In the genomic region with DNA sequence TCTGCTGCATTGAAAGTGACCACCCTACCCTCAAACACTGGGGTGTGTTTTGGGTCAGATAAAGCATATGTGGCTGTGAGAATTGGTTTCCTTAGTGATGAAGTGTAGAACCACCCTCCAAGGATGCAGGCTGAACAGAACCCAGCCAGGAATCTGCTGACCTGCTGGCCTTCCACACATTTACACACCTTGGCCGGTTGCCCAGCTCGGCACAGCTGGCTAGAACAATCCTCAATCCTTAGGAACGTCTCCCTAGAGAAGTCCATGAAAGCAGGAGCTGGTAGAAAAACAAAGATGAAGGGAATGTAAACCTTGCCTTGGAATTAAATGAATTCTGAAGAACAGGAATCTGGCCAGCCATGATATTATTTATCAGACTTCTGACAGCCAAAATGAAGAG, we compare ENCODE assay signal across 11 mouse cellular contexts.
DNase-seq lines count a peak whose midpoint lies in the region; ATAC-seq and TF ChIP-seq lines count a peak whose summit lies in the region.
"Had no signal": no experiment of that assay in that cellular context is flagged by ENCODE, and none has a peak within 500 bp of the region (broad histone marks: within the 10 kb centered on the region; RNA-seq: fewer than 3 reads in every experiment).

No protein-coding gene starts in this region.

- no peak overlapping the region for H3K9ac ChIP-seq in heart, adult 2 months (ENCODE audit: low read depth, low read length)
- no peak overlapping the region for H3K9ac ChIP-seq in neural tube, embryonic 11.5 days (ENCODE audit: low read length)
- no peak overlapping the region for H3K9ac ChIP-seq in neural tube, embryonic 15.5 days (replicated peaks)
- no peak overlapping the region for H3K9ac ChIP-seq in heart, embryonic 15.5 days
- H3K9ac ChIP-seq: forebrain, embryonic 12.5 days; stomach, embryonic 15.5 days had no signal

- no peak overlapping the region for H3K27ac ChIP-seq in heart, adult 2 months
- H3K27ac ChIP-seq in neural tube, embryonic 11.5 days (ENCODE audit: low read depth, low read length): no peak overlapping the region
- H3K27ac ChIP-seq in neural tube, embryonic 15.5 days (replicated peaks): no peak overlapping the region
- H3K27ac ChIP-seq in heart, embryonic 15.5 days: no peak overlapping the region
- H3K27ac ChIP-seq: forebrain, embryonic 12.5 days; stomach, embryonic 15.5 days had no signal

- TF ChIP-seq EP300 in heart, adult 2 months (IDR thresholded peaks at IDR 0.05; ENCODE audit: insufficient read depth, low read depth, low read length): no peak

- DNase-seq in heart, adult 2 months: peak; percentile 27 to 31
- no peak for DNase-seq in heart, adult 11 months
- DNase-seq in neural tube, embryonic 11.5 days (ENCODE audit: low spot score): peak; percentile 44
- DNase-seq in ovary, postnatal 36 days (ENCODE audit: low spot score): peak; percentile 66
- DNase-seq in B cell, adult 2 months: no peak
- DNase-seq in thymus, postnatal 14 days: no peak
- DNase-seq: layer of hippocampus, postnatal 36 days had no signal

- no peak overlapping the region for H3K4me2 ChIP-seq in neural tube, embryonic 11.5 days (ENCODE audit: low read depth)
- H3K4me2 ChIP-seq in neural tube, embryonic 15.5 days: no peak overlapping the region
- no peak overlapping the region for H3K4me2 ChIP-seq in heart, embryonic 15.5 days
- H3K4me2 ChIP-seq: forebrain, embryonic 12.5 days; stomach, embryonic 15.5 days had no signal

- no peak for ATAC-seq in neural tube, embryonic 11.5 days (ENCODE audit: insufficient read depth, low FRiP score, low TSS enrichment)
- ATAC-seq in neural tube, embryonic 15.5 days (ENCODE audit: low FRiP score): no peak
- 0 out of 2 replicates have a peak, but pooled peaks have one; percentile 43 for ATAC-seq in heart, embryonic 15.5 days (replicated peaks; ENCODE audit: insufficient number of reproducible peaks, insufficient read depth, low FRiP score, low read depth)

- intact Hi-C loops in heart, adult 2 months (cut with DNase I): no loop called here

- TF ChIP-seq CTCF in heart, adult 2 months (IDR thresholded peaks at IDR 0.05): no peak

- no peak overlapping the region for H3K4me3 ChIP-seq in heart, adult 2 months
- no peak overlapping the region for H3K4me3 ChIP-seq in neural tube, embryonic 11.5 days (ENCODE audit: low read depth, low read length)
- H3K4me3 ChIP-seq in neural tube, embryonic 15.5 days (replicated peaks): no peak overlapping the region
- no peak overlapping the region for H3K4me3 ChIP-seq in heart, embryonic 15.5 days
- H3K4me3 ChIP-seq: forebrain, embryonic 12.5 days; stomach, embryonic 15.5 days had no signal

- no peaks in the 10 kb centered on the region for H3K27me3 ChIP-seq in heart, adult 2 months (ENCODE audit: control insufficient read depth, insufficient read depth, low read length)
- no peaks in the 10 kb centered on the region for H3K27me3 ChIP-seq in neural tube, embryonic 11.5 days (ENCODE audit: control insufficient read depth, insufficient read depth, low read length)
- H3K27me3 ChIP-seq in neural tube, embryonic 15.5 days (replicated peaks): no peaks in the 10 kb centered on the region
- H3K27me3 ChIP-seq in heart, embryonic 15.5 days: no peaks in the 10 kb centered on the region
- H3K27me3 ChIP-seq: forebrain, embryonic 12.5 days; stomach, embryonic 15.5 days had no signal

- H3K4me1 ChIP-seq in heart, adult 2 months (ENCODE audit: control insufficient read depth, insufficient read depth, low read length): no peaks in the 10 kb centered on the region
- no peaks in the 10 kb centered on the region for H3K4me1 ChIP-seq in neural tube, embryonic 11.5 days (ENCODE audit: control insufficient read depth, insufficient read depth, low read length)
- peaks cover 6% of the 10 kb centered on the region; the same call in 1 of the 2 replicates for H3K4me1 ChIP-seq in neural tube, embryonic 15.5 days
- H3K4me1 ChIP-seq in heart, embryonic 15.5 days (replicated peaks): peaks cover 6% of the 10 kb centered on the region
- H3K4me1 ChIP-seq: forebrain, embryonic 12.5 days; stomach, embryonic 15.5 days had no signal

- no peaks in the 10 kb centered on the region for H3K36me3 ChIP-seq in heart, adult 2 months (ENCODE audit: control insufficient read depth, insufficient read depth, low read length)
- no peaks in the 10 kb centered on the region for H3K36me3 ChIP-seq in neural tube, embryonic 11.5 days (ENCODE audit: control insufficient read depth, insufficient read depth, low read length)
- no peaks in the 10 kb centered on the region for H3K36me3 ChIP-seq in neural tube, embryonic 15.5 days
- no peaks in the 10 kb centered on the region for H3K36me3 ChIP-seq in heart, embryonic 15.5 days
- H3K36me3 ChIP-seq: forebrain, embryonic 12.5 days; stomach, embryonic 15.5 days had no signal

- 8% methylated on average over 3 of the region's 3 CpGs for WGBS in heart, adult 2 months
- 42% methylated on average over 3 of the region's 3 CpGs for WGBS in neural tube, embryonic 11.5 days
- 33% methylated on average over 3 of the region's 3 CpGs for WGBS in neural tube, embryonic 15.5 days
- 15% methylated on average over 3 of the region's 3 CpGs for WGBS in heart, embryonic 15.5 days

- TF ChIP-seq POLR2A in heart, adult 2 months (IDR thresholded peaks at IDR 0.05; ENCODE audit: insufficient read depth, low read depth, low read length): no peak

- no peaks in the 10 kb centered on the region for H3K9me3 ChIP-seq in neural tube, embryonic 11.5 days (ENCODE audit: control insufficient read depth, low read length)
- H3K9me3 ChIP-seq in neural tube, embryonic 15.5 days (replicated peaks): no peaks in the 10 kb centered on the region
- H3K9me3 ChIP-seq in heart, embryonic 15.5 days (replicated peaks): no peaks in the 10 kb centered on the region
- H3K9me3 ChIP-seq: forebrain, embryonic 12.5 days; stomach, embryonic 15.5 days had no signal

- no peaks in the 10 kb centered on the region for H3K79me2 ChIP-seq in heart, adult 2 months (replicated peaks; ENCODE audit: control insufficient read depth, insufficient read depth, low read length)

Comparison
In these comparisons a context has a peak if more than half of its experiments do, and no peak if none do; other contexts are left out.
1. DNase-seq: peak in heart, adult 2 months (2 of 2), neural tube, embryonic 11.5 days (single experiment) and ovary, postnatal 36 days (single experiment); none in heart, adult 11 months (single experiment), B cell, adult 2 months (0 of 2) and thymus, postnatal 14 days (single experiment).